Mouse (Mus musculus) natural killer cell, adult 2 months (primary cell): ENCODE measurements around the gene Lsamp.

Experiments used
- DNase-seq, 2 experiments: peaks; one replicate each; pipeline ENCODE4 v3.0.0; 2022; ENCODE audit warnings: low spot score in 2 of 2

Lsamp gene

DNA sequence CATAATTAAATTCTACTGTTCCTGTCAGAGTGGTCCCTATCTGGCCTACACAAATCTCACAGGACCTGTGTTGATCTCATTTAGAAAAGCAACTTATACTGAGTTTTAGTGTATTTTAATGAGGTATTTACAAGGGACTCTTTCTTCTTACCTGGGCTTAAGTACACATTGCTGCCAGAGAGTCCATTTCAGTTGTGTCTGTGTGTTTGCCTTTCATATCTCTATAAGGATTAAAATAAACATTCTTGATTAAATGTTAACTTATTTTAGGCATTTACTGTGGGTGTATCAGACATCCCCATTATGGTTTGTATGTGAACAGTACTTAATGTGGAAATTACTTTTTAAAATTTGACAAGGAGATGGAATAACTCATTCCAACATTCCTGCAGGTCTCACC is 963.9 kb downstream of the Lsamp start:
- DNase-seq, result no peak

DNA sequence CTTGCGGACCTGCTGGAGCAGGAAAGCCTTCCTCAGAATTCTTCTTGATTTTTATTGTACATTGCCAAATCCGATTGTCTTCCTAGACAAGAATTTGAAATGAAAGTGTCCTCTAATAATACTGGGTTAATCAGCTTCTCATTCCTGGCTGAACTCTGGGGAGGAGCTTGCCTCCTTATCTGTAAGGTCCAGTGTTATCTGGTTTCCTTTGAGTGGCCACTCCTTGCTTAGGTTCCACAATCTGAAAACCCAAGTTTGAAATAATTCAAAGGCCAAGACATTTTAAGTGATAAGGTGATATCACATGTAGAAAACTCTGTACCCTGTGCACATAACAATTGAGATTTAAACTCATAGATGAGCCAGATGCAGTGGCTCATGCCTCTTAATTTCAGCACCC is 975.0 kb downstream of the Lsamp start:
- no peak for DNase-seq

DNA sequence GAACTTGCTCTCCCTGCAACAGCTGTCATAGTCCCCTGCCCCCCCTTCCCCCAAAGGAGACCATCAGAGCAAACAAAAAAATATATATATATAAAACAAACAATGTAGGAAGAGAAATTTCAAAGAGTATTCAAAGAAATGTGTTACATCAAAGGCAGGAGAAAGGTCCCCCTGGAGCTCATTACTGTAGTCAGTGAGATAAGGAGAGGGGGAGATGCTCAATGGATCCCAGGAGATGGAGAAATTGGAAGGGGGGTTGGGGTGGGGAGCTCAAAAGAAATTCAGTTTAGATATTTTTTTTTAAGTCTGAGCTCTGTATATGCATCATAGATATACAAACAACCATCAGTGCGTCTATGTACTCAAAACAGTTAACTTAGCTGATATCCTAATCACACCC is 976.4 kb downstream of the Lsamp start:
- DNase-seq, result no peak

DNA sequence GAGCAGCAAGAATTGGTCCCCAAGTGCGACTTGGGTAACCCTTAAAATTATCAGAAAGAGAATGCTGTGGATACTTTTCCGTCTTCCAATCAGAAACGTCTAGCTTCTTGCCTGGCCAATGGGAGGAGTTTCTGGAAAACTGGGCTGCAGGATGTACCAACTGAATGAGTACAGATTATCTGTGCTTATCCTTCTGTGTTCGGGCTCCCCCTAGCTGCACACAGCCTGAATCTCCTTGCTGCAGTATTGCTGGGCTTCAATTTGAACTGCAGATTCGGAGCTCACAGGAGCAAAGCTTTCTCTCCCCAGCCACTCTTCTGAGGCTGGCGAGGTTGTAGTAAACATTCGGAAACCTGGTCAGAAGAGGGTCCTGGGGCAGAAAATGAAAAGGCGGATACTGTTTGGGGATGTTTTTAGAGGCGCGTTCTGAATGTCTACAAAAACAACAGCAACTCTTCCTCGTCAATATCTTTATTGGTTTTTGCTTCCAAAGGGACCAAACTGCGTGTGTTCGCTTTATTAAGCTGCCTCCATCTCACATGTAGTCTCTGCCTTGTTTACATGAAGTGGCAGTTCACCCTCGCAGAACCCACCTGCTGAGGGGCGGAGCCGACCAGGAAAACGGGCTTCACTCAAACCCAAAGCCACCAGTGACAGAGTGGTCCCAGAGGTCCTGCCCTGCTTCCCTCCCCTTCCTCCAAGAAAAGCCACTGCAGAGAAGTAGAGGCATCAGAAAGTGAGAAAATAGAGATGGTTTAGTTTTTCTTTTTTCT is 984.1 kb downstream of the Lsamp start:
- no peak for DNase-seq

DNA sequence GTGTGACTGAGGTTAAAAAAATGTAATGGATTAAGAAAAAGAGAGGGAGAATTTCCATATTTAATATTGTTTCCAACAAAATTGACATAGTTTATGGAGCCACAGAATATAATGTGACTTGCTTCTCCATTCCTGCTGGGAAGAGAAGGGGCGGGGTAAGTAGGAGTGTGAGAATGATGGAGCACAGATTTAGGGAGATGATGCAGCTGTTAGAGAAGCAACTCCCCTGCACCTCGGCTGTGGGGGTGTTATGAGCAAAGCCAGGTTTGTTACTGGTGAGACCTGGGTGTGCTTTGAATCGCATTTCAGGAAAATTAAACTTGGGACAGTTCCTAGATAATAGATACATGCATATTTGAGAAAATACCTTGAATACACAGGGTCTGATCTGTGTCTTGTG is 987.2 kb downstream of the Lsamp start:
- no peak for DNase-seq

DNA sequence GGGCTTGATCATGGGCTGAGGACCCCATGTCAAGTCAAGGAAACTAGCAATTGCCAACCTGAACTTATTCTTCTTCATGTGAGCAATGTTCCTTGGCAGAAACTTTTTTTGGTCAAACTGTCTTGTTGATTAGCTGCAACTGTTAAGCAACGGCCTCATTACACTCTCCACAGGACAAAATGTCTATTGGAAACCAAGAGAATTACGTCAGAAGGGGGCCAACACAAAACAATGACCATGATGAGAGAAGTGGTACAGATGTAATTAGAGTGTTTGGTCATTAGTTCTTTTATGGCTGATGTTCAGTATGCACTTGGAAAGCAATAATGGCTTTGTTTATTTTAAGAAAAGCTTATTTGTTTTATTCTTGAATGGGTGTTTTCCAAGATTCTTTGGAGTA is 989.9 kb downstream of the Lsamp start:
- DNase-seq, result no peak

DNA sequence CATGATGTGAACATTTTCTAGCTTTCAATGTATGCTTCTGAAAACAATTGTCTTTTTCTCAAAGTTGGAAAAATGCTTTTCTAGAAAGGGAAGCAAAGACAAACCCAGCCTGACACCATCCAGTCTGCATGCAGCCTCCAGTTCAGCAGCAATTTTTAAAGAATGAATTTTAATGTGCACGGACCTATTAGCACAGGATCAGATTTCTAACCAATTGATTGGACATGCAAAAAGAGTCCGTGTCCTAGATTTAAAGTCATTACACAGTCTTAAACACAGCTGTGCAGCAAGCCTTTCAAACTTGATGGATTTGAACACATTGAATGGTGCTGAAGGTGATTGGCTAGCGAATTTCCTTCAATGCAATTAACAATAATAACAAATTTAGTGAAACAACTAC is 998.9 kb downstream of the Lsamp start:
- DNase-seq, result no peak

DNA sequence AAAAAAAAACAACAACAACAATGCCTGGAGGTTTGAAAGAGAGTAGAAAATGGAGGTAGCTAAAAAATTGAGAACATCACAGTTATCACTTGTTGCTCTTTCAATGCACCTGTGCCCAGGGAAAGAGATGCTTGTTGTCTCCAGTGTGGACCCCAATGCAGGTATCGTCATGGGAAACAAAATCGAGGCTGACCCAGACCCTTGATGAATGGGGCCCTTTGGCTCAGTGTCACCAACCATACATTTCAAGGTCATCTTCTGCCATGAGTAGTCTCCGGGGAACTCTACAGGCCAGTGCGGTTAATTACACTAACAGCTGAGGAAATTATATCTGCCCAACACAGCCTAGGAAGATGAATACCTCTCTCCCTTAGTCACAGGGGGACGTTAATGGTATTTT is 1023.4 kb downstream of the Lsamp start:
- no peak for DNase-seq

DNA sequence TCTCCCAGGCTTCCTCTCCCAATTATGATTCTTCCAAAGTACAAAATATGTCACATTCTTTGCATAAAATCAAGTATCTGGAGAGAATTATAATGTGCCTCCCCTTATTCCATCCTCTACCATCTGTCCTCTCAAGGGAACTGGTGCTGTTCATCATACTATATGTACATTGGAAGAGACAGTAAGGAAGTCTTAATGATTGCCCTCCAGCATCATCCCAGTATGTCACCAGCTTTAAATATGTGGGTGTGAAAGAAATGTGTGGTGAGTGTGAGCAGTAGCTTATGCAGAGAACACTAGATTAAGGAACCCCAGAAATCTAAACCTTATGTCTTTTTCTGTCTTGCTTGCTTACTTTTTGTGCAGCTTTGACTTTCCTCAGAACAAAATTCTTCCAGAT is 1050.6 kb downstream of the Lsamp start:
- DNase-seq, result no peak

DNA sequence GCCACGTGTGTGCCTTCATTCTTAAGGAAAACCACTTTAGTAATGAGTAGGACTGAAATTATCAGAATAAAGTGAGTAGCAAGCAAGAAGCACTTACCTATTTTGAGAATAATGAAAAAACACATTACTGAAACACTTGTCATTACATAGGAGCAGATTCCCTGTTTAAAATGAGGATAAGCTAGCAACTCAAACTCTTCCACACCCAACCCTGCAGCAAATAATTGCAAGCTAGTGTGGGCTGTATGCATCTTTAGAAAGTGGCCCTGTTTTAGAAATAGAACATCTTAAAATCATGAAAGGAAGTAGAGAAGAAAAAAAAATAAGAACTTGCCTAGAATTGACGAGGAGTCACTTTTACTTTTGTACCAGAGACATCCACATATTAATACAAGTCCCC is 1057.5 kb downstream of the Lsamp start:
- no peak for DNase-seq

DNA sequence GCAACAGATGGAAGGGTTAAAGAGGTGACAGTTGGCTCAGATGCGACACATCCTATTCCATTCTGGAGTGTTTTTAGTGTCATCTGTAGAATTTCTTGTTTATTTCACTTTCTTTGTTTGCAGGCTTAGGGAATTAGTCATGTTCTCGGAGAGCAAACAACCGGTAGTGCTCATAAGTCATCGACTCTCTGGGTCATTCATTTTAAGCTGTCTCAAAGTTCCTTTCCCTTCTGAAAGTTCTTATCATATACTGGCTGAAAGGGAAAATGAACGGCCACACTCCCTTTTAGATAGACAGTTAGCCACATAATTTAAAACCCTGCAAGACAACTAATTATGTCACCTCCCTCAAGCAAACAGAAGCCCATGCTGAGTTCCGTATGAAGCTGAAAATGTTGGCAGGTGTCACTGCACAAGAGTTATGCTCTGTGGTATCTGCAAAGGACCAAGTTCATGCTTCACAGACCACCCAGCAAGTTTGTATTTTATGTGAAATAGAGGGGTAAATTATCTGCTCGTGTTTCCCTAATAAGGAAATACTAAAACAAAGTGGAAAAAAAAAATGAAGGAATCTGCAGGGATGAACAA is 1079.2 kb downstream of the Lsamp start:
- no peak for DNase-seq

DNA sequence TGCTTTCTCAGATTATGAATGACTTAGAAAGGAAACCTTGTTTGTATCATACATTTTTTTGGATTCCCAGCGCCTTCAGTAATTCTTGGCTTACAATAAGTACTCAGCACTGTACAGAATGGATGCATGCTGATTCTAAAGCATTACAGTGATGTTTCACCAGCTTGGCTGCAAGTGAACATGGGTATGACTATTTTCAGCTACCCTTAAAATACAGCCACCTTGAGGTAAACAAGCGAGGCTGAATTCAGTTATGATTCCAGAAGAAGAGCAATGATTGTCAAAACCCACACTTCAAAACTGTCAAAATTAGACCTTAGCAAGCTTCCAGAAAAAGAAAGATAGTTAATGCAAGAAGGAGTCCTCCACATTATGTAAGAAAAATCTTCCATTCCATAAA is 1089.3 kb downstream of the Lsamp start:
- no peak for DNase-seq

DNA sequence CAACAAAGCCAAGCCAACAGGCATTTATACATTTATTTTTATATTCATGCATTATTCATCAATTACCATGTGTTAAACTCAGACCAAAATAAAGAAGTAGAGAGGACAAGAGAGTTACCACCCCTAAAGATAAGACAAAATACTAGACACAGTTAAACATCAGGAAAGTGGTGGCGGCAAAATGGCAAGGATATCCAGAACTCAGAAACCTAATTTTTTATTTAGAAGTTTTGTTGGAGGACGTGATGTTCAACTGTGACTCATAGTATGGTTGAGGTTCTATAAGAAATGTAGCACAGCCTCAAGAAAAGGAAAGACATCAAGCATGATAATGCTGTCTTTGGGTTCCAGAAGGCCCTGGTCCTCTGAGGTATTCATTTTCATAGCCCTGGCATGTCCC is 1104.5 kb downstream of the Lsamp start:
- no peak for DNase-seq

DNA sequence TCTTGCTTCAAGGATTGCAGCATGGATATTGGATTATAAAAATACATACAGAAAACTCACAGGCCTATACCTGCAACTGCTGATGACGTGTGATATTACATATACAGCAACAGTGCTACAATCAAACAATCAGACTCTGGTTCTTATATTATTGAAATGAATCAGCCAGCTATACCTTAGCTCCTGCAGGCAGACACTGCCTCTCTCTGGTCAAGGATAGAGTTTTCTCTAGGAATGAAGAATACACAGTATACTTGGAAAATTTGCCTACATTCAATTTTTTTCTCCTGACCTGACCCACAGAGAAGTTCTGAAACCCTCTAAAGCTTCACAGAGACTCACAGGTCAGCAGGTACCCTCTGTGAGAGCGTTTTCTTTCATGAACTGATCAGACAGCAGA is 1105.9 kb downstream of the Lsamp start:
- DNase-seq, result no peak

DNA sequence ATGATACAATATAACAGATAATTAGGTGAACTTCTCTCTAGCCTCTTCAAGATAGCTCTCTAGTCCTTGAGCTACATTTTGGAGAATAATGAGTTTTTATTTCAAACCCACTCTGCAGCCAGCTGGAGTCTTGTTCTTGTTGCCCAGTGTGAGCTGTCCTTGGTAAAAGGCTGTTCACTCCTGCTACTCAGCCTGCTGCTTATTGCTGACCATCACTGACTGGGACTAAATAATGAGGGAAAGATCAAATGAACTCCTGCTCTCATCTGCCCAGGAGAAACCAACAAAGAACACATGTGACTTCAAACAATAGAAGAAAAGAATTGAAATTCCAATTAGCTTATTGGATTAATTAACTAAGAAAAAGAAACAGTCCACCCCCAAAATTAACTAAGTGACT is 1107.1 kb downstream of the Lsamp start:
- no peak for DNase-seq

DNA sequence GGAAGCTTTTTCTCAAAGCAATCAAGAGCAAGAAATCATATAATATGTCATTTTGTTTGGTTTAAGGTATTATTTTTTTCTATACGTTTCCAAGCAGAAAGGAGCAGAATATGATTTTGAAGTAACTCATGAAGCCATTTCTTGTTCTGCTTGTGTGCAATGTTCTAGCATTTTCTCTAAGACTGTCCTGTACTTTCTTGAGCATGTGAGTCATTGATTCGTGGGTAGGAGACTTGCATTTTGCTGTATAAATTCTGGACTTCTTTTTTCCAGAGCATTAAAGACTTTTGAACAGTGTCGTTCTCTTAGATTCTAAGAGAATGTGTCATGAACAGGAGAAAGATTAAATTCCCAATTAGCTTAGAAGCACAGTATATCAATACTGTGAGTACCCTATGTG is 1118.6 kb downstream of the Lsamp start:
- DNase-seq, result no peak

DNA sequence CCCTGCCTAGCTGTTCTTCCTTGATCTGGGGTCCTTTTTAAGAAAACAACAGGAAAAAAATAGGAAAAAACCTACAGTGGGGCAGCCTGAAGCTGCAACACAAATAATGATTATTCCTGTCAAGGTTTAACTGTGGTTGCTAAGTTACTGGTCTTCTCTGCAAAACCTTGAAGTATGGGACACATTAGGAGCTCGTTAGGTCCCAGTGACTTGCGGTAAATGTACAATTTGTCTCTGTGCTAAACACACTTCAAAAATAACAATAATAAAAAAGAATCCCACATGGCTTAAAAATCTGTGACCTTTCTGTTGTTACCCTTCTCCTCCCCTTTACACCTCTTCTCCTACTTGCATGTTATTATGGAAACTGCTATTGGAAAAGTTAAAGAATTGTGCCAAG is 1140.2 kb downstream of the Lsamp start:
- DNase-seq, result no peak

DNA sequence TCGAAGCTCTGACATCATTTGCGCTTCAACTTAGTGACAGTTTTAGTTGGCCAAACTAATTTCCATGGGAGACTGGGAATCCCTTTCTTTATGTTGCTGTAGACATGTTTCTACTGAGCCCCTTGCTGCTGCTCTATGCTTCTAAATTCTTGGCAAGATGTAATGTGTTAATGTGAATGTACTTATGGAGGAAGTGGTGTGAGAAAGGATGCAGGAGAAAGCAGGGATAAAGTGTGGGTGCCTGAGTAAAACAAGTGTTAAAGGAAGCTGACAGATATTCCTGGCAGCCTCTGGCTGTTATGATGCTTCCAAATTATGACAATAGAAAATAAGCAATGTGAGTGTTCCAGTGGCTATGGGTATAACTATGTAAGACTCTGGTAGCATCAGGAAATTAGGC is 1140.9 kb downstream of the Lsamp start:
- DNase-seq, result no peak

DNA sequence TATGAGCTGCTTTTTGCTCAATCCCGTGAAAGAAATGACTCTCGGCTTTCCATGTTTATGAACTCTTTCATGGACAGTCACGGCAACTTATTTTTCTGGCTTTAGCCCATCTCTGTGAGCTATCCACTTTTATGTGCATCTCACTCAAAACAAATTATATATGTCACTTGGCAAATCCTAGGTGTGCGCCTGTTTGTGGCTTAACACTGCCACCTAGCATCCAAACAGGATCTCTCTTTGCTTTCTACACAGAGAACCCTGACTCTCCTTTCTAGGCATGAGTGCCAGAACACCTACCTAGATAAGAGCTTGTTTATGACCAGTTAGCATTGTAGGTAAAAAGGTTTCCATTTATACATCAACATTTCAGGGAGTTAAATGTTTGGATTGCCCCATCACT is 1146.9 kb downstream of the Lsamp start:
- no peak for DNase-seq

DNA sequence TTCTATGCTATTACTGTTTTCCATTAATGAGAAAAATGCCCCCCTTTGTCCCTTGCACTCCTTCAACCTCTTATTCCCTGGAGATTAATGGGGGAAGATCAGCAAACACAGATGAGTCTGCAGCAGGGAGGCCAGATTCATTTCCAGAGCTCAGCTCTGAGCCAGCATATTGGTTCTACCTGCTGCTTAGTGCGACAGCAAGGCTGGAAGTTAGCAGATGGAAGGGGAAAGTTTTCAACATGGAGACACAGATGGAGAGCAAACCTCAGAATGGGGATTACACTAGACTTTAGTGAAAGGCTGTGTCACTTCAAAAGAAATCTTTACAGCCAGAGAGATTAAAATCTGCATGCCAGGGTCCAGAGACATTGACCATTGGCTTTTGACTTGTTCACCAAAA is 1188.7 kb downstream of the Lsamp start:
- no peak for DNase-seq

DNA sequence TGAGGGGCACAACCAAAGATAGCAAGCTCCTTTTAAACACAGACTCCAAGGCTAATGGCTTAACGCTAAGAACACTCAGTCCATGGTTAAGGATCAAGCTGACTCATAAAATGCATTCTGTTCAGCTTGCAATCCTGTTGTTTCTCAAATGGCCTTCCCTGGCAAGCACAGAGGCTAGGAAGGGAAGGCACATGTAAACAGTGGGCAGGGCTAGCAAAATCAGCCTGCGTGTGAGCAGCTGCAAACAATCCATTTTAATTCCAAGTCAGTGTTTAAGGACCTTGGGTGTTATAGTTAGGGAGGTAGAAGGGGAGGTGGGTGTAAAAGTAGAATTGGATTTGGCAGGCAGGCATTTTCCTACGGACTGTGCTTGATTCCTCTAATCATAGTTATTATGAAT is 1195.4 kb downstream of the Lsamp start:
- DNase-seq, result no peak

DNA sequence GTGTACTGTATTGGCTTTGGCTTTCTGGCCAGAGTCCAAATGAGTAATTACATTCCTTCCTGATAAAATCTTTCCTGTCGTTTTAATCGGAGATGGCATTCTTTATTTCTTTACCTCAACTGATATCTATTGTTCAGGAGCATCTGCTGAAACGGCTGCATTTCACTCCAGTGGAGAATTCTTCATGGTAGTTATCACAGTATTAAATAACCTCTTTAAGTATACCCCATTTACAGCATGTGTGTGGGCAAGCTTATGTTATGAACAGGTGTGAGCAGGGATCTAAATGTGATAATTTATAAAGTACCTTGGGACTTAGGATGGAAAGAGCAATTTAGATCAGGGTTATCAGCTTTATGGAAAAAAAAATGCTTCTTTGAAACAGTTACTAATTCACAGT is 1196.7 kb downstream of the Lsamp start:
- DNase-seq, result no peak

DNA sequence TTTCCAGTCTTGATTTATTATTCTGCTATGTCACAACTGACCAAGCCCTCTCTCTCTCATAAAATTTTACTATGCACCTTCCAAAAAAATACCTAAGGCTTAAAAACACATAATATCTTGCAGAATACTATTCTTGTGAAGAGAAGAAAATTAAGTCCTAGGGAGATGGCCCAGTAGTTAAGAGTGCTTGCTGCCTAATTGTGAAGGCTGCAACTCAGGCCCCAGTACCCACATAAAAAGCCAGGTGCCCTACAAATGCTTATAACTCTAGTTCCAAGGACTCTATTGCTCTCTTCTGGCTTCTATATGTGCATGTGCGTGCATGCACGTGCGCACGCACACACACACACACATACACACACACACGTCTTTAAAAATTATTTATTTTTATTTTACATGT is 1225.9 kb downstream of the Lsamp start:
- DNase-seq, result no peak

DNA sequence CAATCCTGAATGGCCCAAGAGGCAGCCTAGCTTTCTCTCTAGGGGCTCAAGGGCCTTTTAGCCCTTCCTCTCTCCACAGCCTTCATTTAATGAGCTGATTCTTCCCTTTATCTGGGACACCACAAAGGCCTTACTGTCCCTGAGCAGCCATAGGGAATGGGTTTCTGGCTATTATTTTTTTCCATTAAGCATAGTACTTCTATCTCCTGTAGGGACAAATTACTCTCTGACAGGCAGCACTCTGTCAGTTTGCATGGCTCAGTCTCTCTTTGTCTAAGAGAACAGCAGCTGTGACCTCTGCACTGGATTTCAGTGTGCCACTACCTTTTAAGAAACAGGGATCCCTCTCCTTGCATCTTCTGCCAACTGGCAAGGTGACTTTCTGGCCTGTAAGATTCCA is 1251.7 kb downstream of the Lsamp start:
- no peak for DNase-seq
